Mouse (Mus musculus) liver, embryonic 11.5 days (tissue): ENCODE data around the gene Pigv. TPM values are rescaled to one million over a fixed set of nuclear protein-coding genes. Genes with fewer than 3 reads are reported as not detected.

Experiments
- ATAC-seq: fragments of 200-750 bp; cut with Nextera tagmentation; replicated peaks from 2 replicates; pipeline ENCODE4 v1.8.0; 2017; ENCODE audit warnings: moderate number of reproducible peaks, mild to moderate bottlenecking, moderate TSS enrichment, moderate library complexity; ENCODE audit not compliant: low FRiP score
- DNase-seq: peaks from one replicate; pipeline ENCODE4 v3.0.0-alpha.2; 2017; ENCODE audit warnings: low spot score
- H3K27ac ChIP-seq: fragments of 300-500 bp; sonication (generic); 2 replicates; pipeline ENCODE4 v1.5.1; 2014; ENCODE audit warnings: mild to moderate bottlenecking, low read depth, low read length, control low read depth
- H3K27me3 ChIP-seq: fragments of 300-500 bp; sonication (generic); replicated peaks from 2 replicates; pipeline ENCODE4 v1.6.1; 2014; ENCODE audit warnings: low read length, mixed read lengths; ENCODE audit not compliant: control insufficient read depth, insufficient read depth
- H3K36me3 ChIP-seq: fragments of 300-500 bp; sonication (generic); 2 replicates; pipeline ENCODE4 v1.6.1; 2014; ENCODE audit warnings: mild to moderate bottlenecking, low read length, moderate library complexity, mixed read lengths; ENCODE audit not compliant: control insufficient read depth, insufficient read depth
- H3K4me1 ChIP-seq: fragments of 300-500 bp; sonication (generic); replicated peaks from 2 replicates; pipeline ENCODE4 v1.6.1; 2014; ENCODE audit warnings: low read length, mixed read lengths; ENCODE audit not compliant: control insufficient read depth, insufficient read depth
- H3K4me2 ChIP-seq: fragments of 300-500 bp; sonication (generic); 2 replicates; pipeline ENCODE4 v1.6.1; 2014; ENCODE audit warnings: mild to moderate bottlenecking, control low read depth, moderate library complexity
- H3K4me3 ChIP-seq: fragments of 300-500 bp; sonication (generic); 2 replicates; pipeline ENCODE4 v1.5.1; 2014; ENCODE audit warnings: low read depth, low read length, control low read depth
- H3K9ac ChIP-seq: fragments of 300-500 bp; sonication (generic); 2 replicates; pipeline ENCODE4 v1.6.1; 2014; ENCODE audit warnings: low read depth, low read length, control low read depth
- H3K9me3 ChIP-seq: fragments of 300-500 bp; sonication (generic); 2 replicates; pipeline ENCODE4 v1.6.1; 2016; ENCODE audit warnings: low read length, inconsistent platforms, mixed read lengths; ENCODE audit not compliant: control insufficient read depth
- WGBS: fragments of 180-500 bp; shearing (Covaris S2); extraction: QIAGEN DNeasy Blood & Tissue Kit; methylation state at CpG from one replicate; pipeline ENCODE4 v1.1.7; 2014; 5-methylcytosine and 5-hydroxymethylcytosine counted together
- polyA plus RNA-seq: library from polyadenylated mRNA; unstranded; fragments of >200 nt; fragmentation: Nextera tagmentation; extraction: Ambion mirVana; gene quantifications from 2 replicates; pipeline ENCODE4 v1.2.1, GENCODE M21; 2014

The Pigv gene
- polyA plus RNA-seq: 10.7 and 15.0 TPM in 2 replicates

DNA sequence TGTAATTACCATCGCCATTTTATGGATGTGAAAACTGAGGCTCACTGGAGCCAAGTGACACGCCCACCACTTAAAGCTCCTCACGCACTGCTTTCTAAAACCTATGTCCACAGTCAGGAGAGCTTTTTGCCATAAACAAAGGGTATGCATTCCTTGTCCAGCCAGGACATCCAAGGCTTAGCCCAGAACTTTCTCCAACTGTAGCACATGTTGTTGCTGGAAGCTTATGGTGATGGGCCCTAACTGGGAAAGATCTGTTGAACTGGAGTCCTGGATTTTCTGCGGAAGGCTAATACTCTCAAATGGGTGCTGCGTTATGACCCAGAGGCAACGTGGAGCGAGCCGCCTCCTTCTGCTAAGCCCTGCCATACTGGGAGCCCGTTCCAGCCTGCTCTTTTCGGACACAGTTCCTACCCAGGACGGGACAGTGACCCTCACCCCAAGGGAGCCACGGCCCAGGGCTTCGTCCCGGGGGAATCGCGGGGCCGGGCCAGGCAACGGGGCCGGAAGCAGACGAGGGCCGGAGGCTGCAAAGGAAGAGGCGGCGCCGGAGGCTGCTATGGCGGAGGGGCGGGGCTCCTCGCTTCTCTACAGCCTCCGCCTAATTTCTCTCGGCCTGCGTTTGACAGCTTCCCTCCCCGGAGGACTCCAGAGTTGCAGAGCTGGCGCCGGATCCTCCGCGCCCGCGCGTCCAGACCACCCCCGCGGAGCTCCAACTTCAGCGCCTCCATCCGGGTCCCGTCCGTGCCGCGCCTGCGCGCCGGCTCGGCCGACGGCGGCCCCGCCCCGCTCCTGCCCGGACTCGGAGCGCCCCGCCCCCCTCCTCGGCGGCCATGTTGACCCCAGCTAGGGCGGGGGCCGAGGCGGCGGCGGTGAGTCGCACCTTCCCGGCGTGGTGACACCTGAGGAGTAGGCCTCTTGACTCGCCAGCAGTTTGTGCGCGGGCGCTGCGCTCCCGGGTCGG lies at the start of gene Pigv:
Gene Pigv, minus strand, starts transcription at position 767 of the 964 bp plus-strand sequence.
- ATAC-seq: peak; percentile 82
- Histone ChIP-seq H3K9ac (peak within 1 kb of the TSS; percentile 88), H3K4me1 (peaks cover 49% of the 10 kb centered on the region), H3K4me2 (peak within 1 kb of the TSS; percentile 83), H3K4me3 (peak within 1 kb of the TSS; percentile 73), H3K9me3 (no peaks in the 10 kb centered on the region), H3K27me3 (no peaks in the 10 kb centered on the region), H3K27ac (peak within 1 kb of the TSS; percentile 100), H3K36me3 (no peaks in the 10 kb centered on the region)
- WGBS: under 1% methylated on average over 67 of the region's 76 CpGs
- DNase-seq: peak; percentile 93

DNA sequence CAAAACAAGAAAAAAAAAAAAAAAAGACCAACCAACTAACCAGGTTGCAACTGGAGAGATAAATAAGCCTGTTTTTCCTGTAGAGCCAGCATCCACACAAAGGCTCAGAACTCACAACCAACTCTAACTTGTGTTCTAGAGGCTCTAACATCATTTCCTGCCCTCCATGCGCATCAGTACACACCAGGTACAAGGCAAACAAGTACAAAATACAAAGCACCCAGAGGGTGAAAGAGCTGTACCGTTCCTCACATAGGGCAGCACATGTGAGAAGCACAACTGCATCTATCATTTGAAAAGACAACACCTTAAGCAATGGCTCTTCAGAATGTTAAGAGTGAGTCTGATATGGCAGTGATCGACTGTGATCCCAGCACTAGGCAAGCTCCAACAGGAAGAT lies 47.3 kb upstream of the Pigv start:
- WGBS: 89% methylated on average over 3 of the region's 3 CpGs
- no peak overlapping the region for H3K4me3 ChIP-seq
- no peaks in the 10 kb centered on the region for H3K9me3 ChIP-seq
- H3K36me3 ChIP-seq: peaks cover 64% of the 10 kb centered on the region
- ATAC-seq: no peak
- no peak for DNase-seq
- 0 out of 2 replicates have a peak, but pooled peaks cover 1% of the 10 kb centered on the region for H3K4me1 ChIP-seq
- no peak overlapping the region for H3K4me2 ChIP-seq
- H3K9ac ChIP-seq: no peak overlapping the region
- H3K27ac ChIP-seq: no peak overlapping the region
- no peaks in the 10 kb centered on the region for H3K27me3 ChIP-seq

DNA sequence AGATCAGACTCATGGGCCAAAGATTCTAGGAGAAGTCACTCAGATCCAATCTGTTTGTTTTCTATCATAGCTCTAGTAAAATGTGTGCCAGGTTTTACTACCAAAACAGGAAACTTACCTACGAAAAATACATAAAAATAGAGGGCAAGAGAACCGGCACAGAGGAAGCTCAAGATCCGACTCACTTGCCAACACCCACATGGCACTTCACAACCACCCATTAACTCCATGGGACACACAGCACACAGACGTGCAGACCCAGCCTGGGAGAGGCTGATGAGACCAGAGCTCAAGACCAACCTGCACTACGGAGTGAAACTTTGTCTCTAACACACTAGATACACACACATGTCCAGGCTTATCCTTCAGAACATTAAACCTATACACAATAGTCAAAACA lies 40.3 kb upstream of the Pigv start:
- Histone ChIP-seq H3K4me3 (no peak overlapping the region), H3K36me3 (peaks cover 48% of the 10 kb centered on the region), H3K4me1 (peaks cover 19% of the 10 kb centered on the region), H3K4me2 (no peak overlapping the region), H3K9me3 (no peaks in the 10 kb centered on the region), H3K27me3 (no peaks in the 10 kb centered on the region), H3K27ac (no peak overlapping the region), H3K9ac (no peak overlapping the region)
- DNase-seq (no peak), ATAC-seq (no peak)
- 85% methylated on average over 5 of the region's 5 CpGs for WGBS

DNA sequence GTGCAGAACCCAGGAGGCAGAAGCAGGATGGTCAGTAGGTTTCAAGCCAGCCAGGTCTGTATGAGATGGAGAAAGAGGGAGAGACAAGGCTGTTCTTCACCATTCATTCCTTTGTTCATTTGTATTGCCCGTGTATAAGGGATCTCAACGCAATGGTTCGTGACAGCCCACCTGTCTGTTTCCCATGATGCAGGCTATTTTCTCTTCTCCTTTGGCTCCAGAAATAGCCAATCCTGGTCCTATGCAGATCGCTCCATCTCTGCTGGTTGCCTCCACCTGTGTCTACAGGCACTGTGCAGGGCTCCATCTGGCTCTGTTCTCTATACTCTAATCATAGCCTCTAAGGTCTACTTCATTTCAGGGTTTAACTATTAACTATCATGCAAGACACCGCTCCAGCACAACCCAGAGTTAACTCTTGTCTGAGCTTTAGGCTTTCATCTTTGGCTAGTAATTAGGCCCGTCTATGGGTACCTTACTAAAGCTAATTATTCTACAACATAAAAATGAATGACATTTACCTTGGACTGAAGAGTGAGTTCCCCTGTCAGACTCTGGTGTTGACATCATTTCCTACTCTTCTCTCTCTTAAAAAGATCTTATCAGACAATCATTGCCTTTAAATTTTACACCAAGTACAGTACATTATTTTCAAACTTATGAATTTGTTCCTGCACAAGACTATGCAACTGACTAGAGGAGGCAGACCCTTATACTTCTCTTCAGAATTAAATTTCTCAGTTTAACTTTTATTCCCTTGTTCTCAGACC lies 39.0 kb upstream of the Pigv start:
- ATAC-seq (no peak), DNase-seq (no peak)
- Histone ChIP-seq H3K4me3 (no peak overlapping the region), H3K27me3 (no peaks in the 10 kb centered on the region), H3K27ac (no peak overlapping the region), H3K4me2 (no peak overlapping the region), H3K36me3 (peaks cover 46% of the 10 kb centered on the region), H3K9ac (no peak overlapping the region), H3K4me1 (peaks cover 30% of the 10 kb centered on the region), H3K9me3 (no peaks in the 10 kb centered on the region)
- 84% methylated on average over 6 of the region's 6 CpGs for WGBS

DNA sequence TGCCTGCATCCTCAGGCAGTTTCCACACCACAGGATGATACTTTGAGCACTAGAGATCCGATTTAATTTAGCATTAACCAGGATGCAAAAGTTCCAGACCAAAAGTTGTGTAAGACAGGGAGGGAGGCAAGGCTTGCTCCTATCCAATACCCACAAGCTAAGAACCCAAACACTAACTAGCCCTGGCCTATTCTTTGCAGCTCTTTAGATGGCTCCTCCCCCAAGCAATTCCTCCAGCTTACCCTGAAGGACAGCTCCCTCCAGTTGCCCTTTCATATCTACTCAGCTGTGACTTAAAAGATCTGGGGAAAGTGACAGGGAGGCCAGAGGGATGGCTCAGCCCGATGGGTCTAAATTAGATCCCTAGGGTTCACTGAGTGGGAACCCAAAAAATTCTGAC lies 36.9 kb upstream of the Pigv start:
- H3K4me1 ChIP-seq: peaks cover 44% of the 10 kb centered on the region
- H3K27ac ChIP-seq: no peak overlapping the region
- no peak overlapping the region for H3K4me2 ChIP-seq
- WGBS: 58% methylated on average over 2 of the region's 2 CpGs
- no peaks in the 10 kb centered on the region for H3K9me3 ChIP-seq
- H3K4me3 ChIP-seq: no peak overlapping the region
- no peaks in the 10 kb centered on the region for H3K27me3 ChIP-seq
- ATAC-seq (no peak), DNase-seq (no peak)
- peaks cover 28% of the 10 kb centered on the region; the same call in 1 of the 2 replicates for H3K36me3 ChIP-seq
- H3K9ac ChIP-seq: no peak overlapping the region

DNA sequence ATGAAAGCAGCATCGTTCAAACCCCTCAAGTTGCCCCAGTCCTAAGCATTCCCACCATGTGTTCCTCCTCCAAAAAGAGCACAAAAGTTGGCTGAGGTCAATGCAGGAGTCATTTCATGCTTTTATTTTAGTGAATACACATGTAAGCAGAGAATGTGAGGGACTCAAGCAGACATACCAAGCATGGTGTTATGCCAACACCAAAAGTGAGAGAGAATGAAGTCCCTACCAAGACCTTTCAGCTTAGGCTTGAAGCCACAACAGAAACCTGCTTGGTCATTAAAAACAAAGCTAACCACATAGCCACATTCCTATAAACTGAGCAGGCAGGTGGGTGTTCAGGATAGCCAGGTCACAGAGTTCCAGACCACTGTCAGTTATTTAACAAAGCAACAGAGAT lies 35.0 kb upstream of the Pigv start:
- Histone ChIP-seq H3K9ac (no peak overlapping the region), H3K27me3 (no peaks in the 10 kb centered on the region), H3K4me2 (peak overlapping the region; percentile 21), H3K4me3 (no peak overlapping the region), H3K27ac (peak overlapping the region; percentile 76), H3K36me3 (peaks cover 19% of the 10 kb centered on the region), H3K9me3 (no peaks in the 10 kb centered on the region), H3K4me1 (peaks cover 44% of the 10 kb centered on the region)
- WGBS: 50% methylated on average over 1 of the region's 1 CpGs
- no peak for ATAC-seq
- DNase-seq: no peak

DNA sequence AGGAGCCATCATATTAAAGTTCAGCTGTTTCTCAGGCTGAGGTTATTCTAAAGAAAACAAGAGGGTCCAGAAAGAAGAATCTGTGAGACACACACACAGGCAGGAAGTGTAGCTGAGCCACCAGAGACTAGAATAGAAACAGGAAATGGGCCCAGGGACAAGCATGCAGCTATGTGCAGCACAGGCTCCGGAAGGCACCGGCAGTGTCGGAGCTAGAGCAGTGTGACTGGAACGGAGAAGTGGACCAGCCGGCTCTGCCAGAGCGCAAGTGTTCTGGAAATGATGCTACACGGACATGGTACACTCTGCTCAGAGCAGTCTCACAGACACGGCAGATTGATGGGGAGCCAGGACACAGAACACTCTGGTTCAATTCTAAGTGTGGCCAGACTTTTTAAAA lies 34.5 kb upstream of the Pigv start:
- Histone ChIP-seq H3K9ac (no peak overlapping the region), H3K27me3 (no peaks in the 10 kb centered on the region), H3K27ac (peak overlapping the region; percentile 76), H3K9me3 (no peaks in the 10 kb centered on the region), H3K4me1 (peaks cover 44% of the 10 kb centered on the region), H3K4me2 (peak overlapping the region; percentile 45), H3K4me3 (no peak overlapping the region), H3K36me3 (peaks cover 18% of the 10 kb centered on the region)
- ATAC-seq: peak; percentile 49; the same call in 1 of the 2 replicates
- WGBS: 33% methylated on average over 8 of the region's 8 CpGs
- DNase-seq: no peak

DNA sequence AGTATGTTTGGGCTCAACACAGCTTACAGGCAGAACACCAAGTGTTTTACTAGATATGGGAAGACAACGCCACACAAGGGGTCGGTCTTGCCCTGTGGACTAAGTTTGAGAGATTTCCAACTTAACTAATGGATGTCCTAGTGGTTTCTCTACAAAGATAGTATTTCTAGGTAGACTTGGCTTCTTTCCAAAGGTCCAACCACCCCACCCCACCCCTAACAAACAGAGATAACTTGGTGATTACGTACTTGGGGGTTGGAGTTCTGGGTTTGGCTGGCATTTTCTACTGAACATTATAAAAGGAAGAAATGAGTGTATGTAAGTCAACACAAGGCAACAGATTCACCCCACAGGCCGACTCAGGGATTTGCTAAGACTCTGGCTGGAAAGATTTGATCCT lies 32.6 kb upstream of the Pigv start:
- peaks cover 23% of the 10 kb centered on the region for H3K36me3 ChIP-seq
- no peak overlapping the region for H3K4me3 ChIP-seq
- H3K27me3 ChIP-seq: no peaks in the 10 kb centered on the region
- H3K9ac ChIP-seq: no peak overlapping the region
- DNase-seq (no peak), ATAC-seq (no peak)
- peaks cover 44% of the 10 kb centered on the region for H3K4me1 ChIP-seq
- H3K9me3 ChIP-seq: no peaks in the 10 kb centered on the region
- 73% methylated on average over 4 of the region's 4 CpGs for WGBS
- H3K27ac ChIP-seq: no peak overlapping the region
- no peak overlapping the region for H3K4me2 ChIP-seq
